Mouse (Mus musculus) kidney, postnatal 0 days (tissue): Measurements from ENCODE around the gene Kifc5b. TPM values are rescaled to one million over a fixed set of nuclear protein-coding genes. Genes with fewer than 3 reads are reported as not detected.
"Not testable (repeated sequence)": the region's sequence is repeated elsewhere in the genome, so short reads cannot be mapped to it uniquely, and the experiment has no call there.

Experiments
- ATAC-seq: fragments of 200-750 bp; cut with Nextera tagmentation; replicated peaks from 2 replicates; pipeline ENCODE4 v1.8.0; 2017; ENCODE audit warnings: low read depth, moderate number of reproducible peaks, moderate TSS enrichment, moderate library complexity; ENCODE audit not compliant: low FRiP score
- DNase-seq: peaks from one replicate; pipeline ENCODE4 v3.0.0-alpha.2; 2016; ENCODE audit warnings: low spot score
- H3K27ac ChIP-seq: fragments of 300-500 bp; sonication (generic); 2 replicates; pipeline ENCODE4 v1.5.1; 2014; ENCODE audit warnings: mild to moderate bottlenecking
- H3K27me3 ChIP-seq: fragments of 300-500 bp; sonication (generic); 2 replicates; pipeline ENCODE4 v1.6.1; 2014; ENCODE audit warnings: low read length, mixed read lengths; ENCODE audit not compliant: insufficient read depth
- H3K36me3 ChIP-seq: fragments of 300-500 bp; sonication (generic); 2 replicates; pipeline ENCODE4 v1.6.1; 2014; ENCODE audit warnings: low read length, mixed read lengths; ENCODE audit not compliant: insufficient read depth
- H3K4me1 ChIP-seq: fragments of 300-500 bp; sonication (generic); replicated peaks from 2 replicates; pipeline ENCODE4 v1.6.1; 2014; ENCODE audit warnings: antibody characterized with exemption, low read length, mixed read lengths; ENCODE audit not compliant: insufficient read depth
- H3K4me2 ChIP-seq: fragments of 300-500 bp; sonication (generic); 2 replicates; pipeline ENCODE4 v1.6.1; 2014; ENCODE audit warnings: mild to moderate bottlenecking, low read length, moderate library complexity, mixed read lengths
- H3K4me3 ChIP-seq: fragments of 300-500 bp; sonication (generic); replicated peaks from 2 replicates; pipeline ENCODE4 v1.5.1; 2014; ENCODE audit warnings: low read depth, low read length
- H3K9ac ChIP-seq: fragments of 300-500 bp; sonication (generic); 2 replicates; pipeline ENCODE4 v1.6.1; 2014; ENCODE audit warnings: low read depth, low read length
- H3K9me3 ChIP-seq: fragments of 300-500 bp; sonication (generic); replicated peaks from 2 replicates; pipeline ENCODE4 v1.6.1; 2016; ENCODE audit warnings: low read length, inconsistent platforms, mixed read lengths
- CTCF ChIP-seq: IDR thresholded peaks from 2 replicates; pipeline ENCODE4 v1.5.1; 2016; ENCODE audit warnings: antibody characterized with exemption, low read depth, mild to moderate bottlenecking, moderate library complexity
- WGBS: fragments of 180-500 bp; shearing (Covaris S2); extraction: QIAGEN DNeasy Blood & Tissue Kit; methylation state at CpG from one replicate; pipeline ENCODE4 v1.1.7; 2014; 5-methylcytosine and 5-hydroxymethylcytosine counted together
- polyA plus RNA-seq: library from polyadenylated mRNA; unstranded; fragments of >200 nt; fragmentation: Nextera tagmentation; extraction: Ambion mirVana; gene quantifications from 2 replicates; pipeline ENCODE4 v1.2.1, GENCODE M21; 2015

The Kifc5b gene
- polyA plus RNA-seq, 1 experiment from 2014 or later, result 1.3 TPM

DNA sequence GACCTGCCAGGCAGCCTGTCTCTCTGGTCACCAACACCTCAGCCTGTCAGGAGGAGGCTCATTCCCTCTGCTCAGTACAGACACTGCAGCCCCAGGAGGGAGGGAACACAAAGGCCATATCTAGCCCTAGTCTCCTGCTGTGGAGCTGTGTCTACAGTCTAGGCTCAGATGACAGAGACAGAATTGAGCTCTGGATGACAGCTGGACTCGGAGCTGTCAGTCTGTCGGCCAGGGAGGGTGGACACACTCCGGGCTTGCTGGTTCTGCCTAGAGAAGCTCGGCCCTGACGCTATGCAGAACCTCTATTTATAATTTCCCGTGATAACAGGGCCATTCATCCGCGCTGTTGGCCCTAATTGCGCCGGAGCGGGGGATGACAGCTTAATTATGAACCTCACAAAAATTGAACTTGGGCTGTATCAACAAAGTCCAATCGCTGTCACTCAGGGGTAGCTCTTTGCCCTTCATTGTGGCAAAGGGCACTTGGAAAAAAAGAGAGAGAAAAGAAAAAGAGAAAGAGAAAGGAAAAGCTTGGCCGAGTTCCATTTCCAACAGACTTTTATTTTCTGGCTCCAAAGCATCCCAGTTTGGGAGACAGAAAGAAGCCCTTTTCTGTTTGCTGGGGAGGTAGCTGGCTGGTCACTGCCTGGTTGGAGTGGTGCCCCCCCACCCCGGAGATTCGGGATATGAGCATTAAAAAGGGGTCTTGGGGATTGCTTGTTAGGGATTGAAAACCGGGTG lies 24.1 kb upstream of the Kifc5b start:
- ATAC-seq (0 out of 2 replicates have a peak, but pooled peaks have one; percentile 22), DNase-seq (no peak)
- no peaks in the 10 kb centered on the region for H3K36me3 ChIP-seq
- no peaks in the 10 kb centered on the region for H3K9me3 ChIP-seq
- no peak for TF ChIP-seq CTCF
- no peaks in the 10 kb centered on the region for H3K4me1 ChIP-seq
- WGBS, result 44% methylated on average over 16 of the region's 16 CpGs
- H3K27ac ChIP-seq, result no peak overlapping the region
- no peak overlapping the region for H3K4me3 ChIP-seq
- H3K4me2 ChIP-seq, result peak overlapping the region; percentile 38
- H3K27me3 ChIP-seq, result no peaks in the 10 kb centered on the region
- H3K9ac ChIP-seq, result 0 out of 2 replicates have a peak overlapping the region, but pooled peaks have one; percentile 23

DNA sequence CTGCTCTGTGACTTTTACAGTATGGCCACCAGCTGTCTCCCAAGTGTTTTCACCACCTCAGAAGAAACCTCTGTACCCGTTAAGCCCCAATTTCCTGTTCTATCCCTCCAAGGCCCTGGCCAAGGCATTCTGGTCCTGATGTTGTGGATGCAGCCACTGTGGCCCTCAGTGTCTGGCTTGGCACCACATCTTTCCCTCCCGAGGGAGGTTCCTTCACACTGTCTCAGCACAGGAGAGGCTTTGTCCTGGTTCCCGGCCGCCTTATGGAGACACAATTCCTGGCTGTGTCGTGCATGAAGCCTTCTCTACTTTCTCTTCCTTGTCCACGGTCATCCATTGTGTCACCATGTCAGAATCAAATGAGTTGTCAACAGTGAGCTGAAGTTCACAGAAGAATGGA lies 23.4 kb upstream of the Kifc5b start:
- Histone ChIP-seq H3K27ac (no peak overlapping the region), H3K36me3 (no peaks in the 10 kb centered on the region), H3K4me2 (no peak overlapping the region), H3K4me3 (no peak overlapping the region), H3K9me3 (no peaks in the 10 kb centered on the region), H3K9ac (0 out of 2 replicates have a peak overlapping the region, but pooled peaks have one; percentile 23), H3K4me1 (no peaks in the 10 kb centered on the region), H3K27me3 (no peaks in the 10 kb centered on the region)
- no peak for TF ChIP-seq CTCF
- 53% methylated on average over 6 of the region's 6 CpGs for WGBS
- ATAC-seq (no peak), DNase-seq (no peak)

DNA sequence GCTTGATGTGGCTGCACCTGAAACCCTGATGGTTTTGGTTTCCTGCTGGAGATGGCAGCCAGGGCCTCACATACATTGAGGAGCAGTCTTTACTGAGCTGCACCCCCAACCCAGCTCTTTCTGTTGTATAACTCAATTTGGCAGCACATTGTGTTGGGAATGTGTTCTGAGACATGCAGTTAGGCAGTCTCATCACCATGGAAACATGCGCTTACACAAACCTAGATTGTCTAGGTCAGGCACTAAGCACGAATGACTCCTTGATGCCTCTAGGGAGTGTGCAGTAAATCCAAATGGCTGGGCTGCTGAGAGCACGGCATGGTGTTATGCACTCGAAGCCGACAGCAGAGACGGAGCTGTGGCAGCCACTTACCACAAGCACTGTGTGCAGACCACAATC lies 22.5 kb upstream of the Kifc5b start:
- H3K36me3 ChIP-seq, result no peaks in the 10 kb centered on the region
- ATAC-seq (no peak), DNase-seq (no peak)
- no peak for TF ChIP-seq CTCF
- H3K4me2 ChIP-seq, result no peak overlapping the region
- 47% methylated on average over 6 of the region's 6 CpGs for WGBS
- H3K27me3 ChIP-seq, result no peaks in the 10 kb centered on the region
- H3K4me3 ChIP-seq, result no peak overlapping the region
- no peak overlapping the region for H3K27ac ChIP-seq
- no peak overlapping the region for H3K9ac ChIP-seq
- no peaks in the 10 kb centered on the region for H3K4me1 ChIP-seq
- H3K9me3 ChIP-seq, result no peaks in the 10 kb centered on the region

DNA sequence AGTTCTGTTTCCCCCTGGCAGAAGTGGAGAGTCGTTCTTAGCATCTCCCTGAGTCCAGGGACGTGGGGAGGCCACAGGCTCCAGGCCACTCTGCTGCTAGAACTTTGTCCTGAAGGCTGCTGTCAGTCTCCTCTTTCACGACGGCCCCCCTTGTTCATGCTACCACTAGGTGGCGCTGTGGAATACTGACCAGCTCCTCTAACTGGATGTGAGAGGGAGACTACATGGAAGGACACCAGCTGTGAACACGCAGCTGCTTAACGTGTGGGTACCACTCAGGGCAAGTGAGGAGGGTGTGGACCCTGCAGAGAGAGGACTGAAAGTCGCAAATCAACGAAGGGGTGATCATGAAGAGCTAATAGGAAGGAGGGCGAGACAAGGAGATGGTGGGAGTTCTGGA lies 21.3 kb upstream of the Kifc5b start:
- no peak overlapping the region for H3K4me2 ChIP-seq
- H3K36me3 ChIP-seq, result no peaks in the 10 kb centered on the region
- no peak for ATAC-seq
- H3K9ac ChIP-seq, result no peak overlapping the region
- H3K4me1 ChIP-seq, result no peaks in the 10 kb centered on the region
- H3K4me3 ChIP-seq, result no peak overlapping the region
- no peak overlapping the region for H3K27ac ChIP-seq
- DNase-seq, result peak; percentile 79
- TF ChIP-seq CTCF, result peak; percentile 93
- no peaks in the 10 kb centered on the region for H3K27me3 ChIP-seq
- 13% methylated on average over 10 of the region's 10 CpGs for WGBS
- H3K9me3 ChIP-seq, result no peaks in the 10 kb centered on the region

DNA sequence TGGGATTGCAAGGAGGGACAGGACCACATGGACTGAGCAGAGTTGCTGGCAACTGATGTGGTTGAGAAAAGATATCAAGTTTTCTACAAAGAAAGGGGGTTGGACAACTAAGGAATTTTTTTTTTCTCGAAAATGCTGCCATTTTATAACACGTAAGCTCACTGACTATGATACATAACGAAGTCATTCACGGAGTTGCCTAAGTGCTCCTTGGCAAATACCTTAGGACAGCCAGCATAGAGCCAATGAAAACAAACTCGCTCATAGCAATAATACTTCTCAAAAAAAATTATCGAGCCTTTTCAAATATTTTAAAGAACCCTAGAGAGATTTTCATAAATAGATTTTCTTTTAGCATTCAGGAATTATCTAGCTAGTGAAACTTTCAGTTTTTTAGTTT lies 16.0 kb upstream of the Kifc5b start:
- Histone ChIP-seq H3K9ac (no peak overlapping the region), H3K27ac (no peak overlapping the region), H3K27me3 (no peaks in the 10 kb centered on the region), H3K4me2 (no peak overlapping the region), H3K4me3 (no peak overlapping the region), H3K9me3 (no peaks in the 10 kb centered on the region), H3K36me3 (no peaks in the 10 kb centered on the region), H3K4me1 (no peaks in the 10 kb centered on the region)
- 82% methylated on average over 6 of the region's 6 CpGs for WGBS
- no peak for DNase-seq
- TF ChIP-seq CTCF, result no peak
- ATAC-seq, result no peak

DNA sequence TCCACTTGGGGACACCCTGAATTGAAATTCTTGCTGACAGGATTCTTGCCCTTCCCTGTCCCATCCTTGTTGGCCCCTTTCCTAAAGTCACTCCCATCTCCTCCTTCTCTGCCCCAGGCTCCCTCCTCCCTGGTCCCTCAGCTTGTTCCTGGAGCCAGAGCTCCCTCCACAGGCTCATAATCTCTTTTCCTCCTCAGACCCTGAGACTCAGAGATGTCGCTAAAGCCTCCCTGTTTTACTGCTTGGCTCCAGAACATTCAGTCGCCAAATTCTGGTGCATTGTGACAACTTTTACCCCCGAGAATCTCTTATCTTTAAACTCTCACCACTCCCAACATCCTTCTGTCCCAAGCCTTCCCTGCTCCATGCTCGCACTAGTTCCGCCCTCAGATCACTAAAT lies 12.6 kb upstream of the Kifc5b start:
- ATAC-seq (no peak), DNase-seq (no peak)
- Histone ChIP-seq H3K9me3 (no peaks in the 10 kb centered on the region), H3K4me1 (no peaks in the 10 kb centered on the region), H3K27me3 (no peaks in the 10 kb centered on the region), H3K4me3 (no peak overlapping the region), H3K27ac (no peak overlapping the region), H3K9ac (no peak overlapping the region), H3K4me2 (no peak overlapping the region), H3K36me3 (no peaks in the 10 kb centered on the region)
- 52% methylated on average over 5 of the region's 5 CpGs for WGBS
- TF ChIP-seq CTCF, result peak; percentile 16; the same call in 1 of the 2 replicates

DNA sequence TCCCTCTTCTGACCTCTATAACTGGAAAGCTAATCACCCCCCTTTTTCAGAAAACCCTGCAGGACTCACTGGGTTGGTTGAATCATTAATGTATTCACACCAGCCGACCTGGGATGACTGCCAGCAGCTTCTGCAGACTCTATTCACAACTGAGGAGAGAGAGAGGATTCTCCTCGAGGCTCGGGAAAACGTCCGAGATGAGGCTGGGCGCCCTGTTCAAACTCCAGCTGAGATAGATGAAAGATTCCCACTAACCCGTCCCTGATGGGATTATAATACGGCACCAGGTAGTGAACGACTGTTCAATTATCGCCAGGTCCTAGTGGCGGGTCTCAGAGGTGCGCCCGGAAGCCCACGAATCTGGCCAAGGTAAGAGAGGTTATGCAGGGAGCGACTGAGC lies 9.4 kb upstream of the Kifc5b start:
- not testable (repeated sequence) for ATAC-seq, H3K4me2 ChIP-seq
- WGBS, result 93% methylated on average over 14 of the region's 15 CpGs

More for the DNA sequence above, 9.4 kb upstream of the Kifc5b start:
- H3K9me3 ChIP-seq, H3K9ac ChIP-seq, H3K27me3 ChIP-seq, H3K27ac ChIP-seq, H3K4me1 ChIP-seq, H3K4me3 ChIP-seq, H3K36me3 ChIP-seq, DNase-seq: not testable (repeated sequence)
